Mouse (Mus musculus): ENCODE data around the gene Cog1. TPM values are rescaled to one million over a fixed set of nuclear protein-coding genes. Genes with fewer than 3 reads are reported as not detected.

Gene Cog1
- 33.9 and 36.8 TPM in 2 replicates for polyA plus RNA-seq (2015; fragmentation: Nextera tagmentation; extraction: Ambion mirVana)

- peaks cover 23% of the 10 kb centered on the region for H3K4me1 ChIP-seq (replicated peaks)
- no peaks in the 10 kb centered on the region for H3K9me3 ChIP-seq
- H3K9ac ChIP-seq: peak within 1 kb of the TSS; percentile 94
- no peaks in the 10 kb centered on the region for H3K27me3 ChIP-seq
- H3K4me3 ChIP-seq: peak within 1 kb of the TSS; percentile 93
- peak within 1 kb of the TSS; percentile 67 for H3K4me2 ChIP-seq
- WGBS: 43% methylated on average over 26 of the region's 26 CpGs
- ATAC-seq (ENCODE audit: low read depth): no peak
- H3K36me3 ChIP-seq: peaks cover 22% of the 10 kb centered on the region
- peak within 1 kb of the TSS; percentile 93 for H3K27ac ChIP-seq (replicated peaks)
Observed at GRCm38 (mm10) chr11:113648690-113649352, at the start of gene Cog1. Gene Cog1, plus strand, starts transcription at chr11:113649169.

- Histone ChIP-seq H3K36me3 (no peaks in the 10 kb centered on the region), H3K4me1 (replicated peaks) (peaks cover 24% of the 10 kb centered on the region), H3K27ac (replicated peaks) (peak overlapping the region; percentile 67), H3K9me3 (no peaks in the 10 kb centered on the region), H3K27me3 (no peaks in the 10 kb centered on the region), H3K4me2 (no peak overlapping the region), H3K4me3 (no peak overlapping the region), H3K9ac (no peak overlapping the region)
- 68% methylated on average over 18 of the region's 18 CpGs for WGBS
- no peak for ATAC-seq (ENCODE audit: low read depth)
Observed at GRCm38 (mm10) chr11:113600526-113601245, 48.3 kb upstream of the Cog1 start.

DNA sequence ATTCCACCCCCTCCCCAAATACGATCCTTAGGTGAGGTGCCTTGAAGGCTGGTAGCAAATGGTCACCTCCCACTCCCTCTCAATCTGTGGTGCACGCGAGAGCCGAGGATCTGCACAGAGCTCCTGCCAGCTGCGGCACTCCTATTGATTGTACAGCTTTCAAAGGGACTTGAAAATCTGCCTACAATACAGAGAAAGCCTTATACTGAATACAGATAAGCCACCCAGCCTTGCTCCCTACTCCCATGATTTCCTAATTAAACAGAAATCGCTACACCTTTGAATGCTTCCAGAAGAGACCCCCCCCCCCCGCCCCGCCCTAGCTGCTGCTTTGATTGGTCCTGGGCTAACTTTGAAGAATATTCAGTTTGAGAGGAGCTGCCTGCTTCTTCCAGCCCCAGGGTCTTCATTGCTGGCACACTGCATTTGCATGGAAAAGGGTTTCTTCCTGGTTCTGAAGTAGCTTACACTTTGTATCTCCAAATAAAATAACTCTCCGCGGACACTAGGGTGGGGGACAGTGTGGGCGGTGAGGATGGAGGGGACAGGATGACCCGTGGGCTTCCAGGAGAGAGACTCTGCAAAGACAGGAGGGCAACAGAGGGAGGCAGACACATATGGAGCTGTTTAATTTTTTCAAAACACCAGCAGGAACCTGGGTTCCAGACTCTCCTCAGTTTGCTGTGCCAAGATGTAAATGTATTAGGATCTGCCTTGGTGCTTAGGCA is 47.2 kb upstream of the Cog1 start:
- H3K27me3 ChIP-seq: no peaks in the 10 kb centered on the region
- no peak overlapping the region for H3K4me3 ChIP-seq
- 44% methylated on average over 12 of the region's 12 CpGs for WGBS
- ATAC-seq (ENCODE audit: low read depth): no peak; the same call in 1 of the 2 replicates
- no peaks in the 10 kb centered on the region for H3K9me3 ChIP-seq
- H3K36me3 ChIP-seq: no peaks in the 10 kb centered on the region
- peaks cover 24% of the 10 kb centered on the region for H3K4me1 ChIP-seq (replicated peaks)
- H3K9ac ChIP-seq: no peak overlapping the region
- H3K27ac ChIP-seq (replicated peaks): peak overlapping the region; percentile 67
- H3K4me2 ChIP-seq: no peak overlapping the region

- ATAC-seq (ENCODE audit: low read depth): no peak
Observed at GRCm38 (mm10) chr11:113607556-113607955, 41.4 kb upstream of the Cog1 start.

GRCm38 (mm10) chr11:113609581-113609980 is 39.4 kb upstream of the Cog1 start:
- Histone ChIP-seq H3K4me2 (no peak overlapping the region), H3K27ac (replicated peaks) (no peak overlapping the region), H3K4me1 (replicated peaks) (peaks cover 15% of the 10 kb centered on the region), H3K9ac (no peak overlapping the region), H3K4me3 (no peak overlapping the region), H3K27me3 (no peaks in the 10 kb centered on the region), H3K9me3 (no peaks in the 10 kb centered on the region), H3K36me3 (no peaks in the 10 kb centered on the region)
- WGBS: 78% methylated on average over 5 of the region's 5 CpGs
- ATAC-seq (ENCODE audit: low read depth): no peak

More at GRCm38 (mm10) chr11:113607556-113607955, 41.4 kb upstream of the Cog1 start:
- Histone ChIP-seq H3K4me2 (no peak overlapping the region), H3K4me1 (replicated peaks) (peaks cover 16% of the 10 kb centered on the region), H3K9me3 (no peaks in the 10 kb centered on the region), H3K9ac (no peak overlapping the region), H3K36me3 (no peaks in the 10 kb centered on the region), H3K27me3 (no peaks in the 10 kb centered on the region), H3K4me3 (no peak overlapping the region), H3K27ac (replicated peaks) (no peak overlapping the region)
- 94% methylated on average over 12 of the region's 12 CpGs for WGBS

DNA sequence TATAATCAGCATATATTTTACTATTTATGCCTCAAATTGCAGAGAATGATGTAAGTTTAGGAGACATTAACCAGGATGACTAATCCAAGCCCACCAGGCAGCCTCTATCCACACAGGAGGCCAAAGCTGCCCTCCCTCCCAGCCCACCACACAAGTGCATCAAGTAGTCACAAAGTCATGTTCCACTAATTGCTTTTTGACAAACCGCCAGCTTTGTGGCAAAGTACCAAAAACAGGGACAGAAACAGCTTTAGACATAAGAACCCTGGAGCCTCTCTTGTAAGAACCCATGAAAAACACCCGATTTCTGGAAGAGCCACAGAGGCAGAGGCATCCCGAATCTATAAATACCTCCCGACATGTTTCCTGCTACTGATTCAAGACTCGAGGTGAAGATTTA is 38.7 kb upstream of the Cog1 start:
- Histone ChIP-seq H3K4me2 (no peak overlapping the region), H3K36me3 (no peaks in the 10 kb centered on the region), H3K4me3 (no peak overlapping the region), H3K4me1 (replicated peaks) (peaks cover 15% of the 10 kb centered on the region), H3K27ac (replicated peaks) (no peak overlapping the region), H3K27me3 (no peaks in the 10 kb centered on the region), H3K9me3 (no peaks in the 10 kb centered on the region), H3K9ac (no peak overlapping the region)
- WGBS: 51% methylated on average over 5 of the region's 5 CpGs
- no peak for ATAC-seq (ENCODE audit: low read depth)

DNA sequence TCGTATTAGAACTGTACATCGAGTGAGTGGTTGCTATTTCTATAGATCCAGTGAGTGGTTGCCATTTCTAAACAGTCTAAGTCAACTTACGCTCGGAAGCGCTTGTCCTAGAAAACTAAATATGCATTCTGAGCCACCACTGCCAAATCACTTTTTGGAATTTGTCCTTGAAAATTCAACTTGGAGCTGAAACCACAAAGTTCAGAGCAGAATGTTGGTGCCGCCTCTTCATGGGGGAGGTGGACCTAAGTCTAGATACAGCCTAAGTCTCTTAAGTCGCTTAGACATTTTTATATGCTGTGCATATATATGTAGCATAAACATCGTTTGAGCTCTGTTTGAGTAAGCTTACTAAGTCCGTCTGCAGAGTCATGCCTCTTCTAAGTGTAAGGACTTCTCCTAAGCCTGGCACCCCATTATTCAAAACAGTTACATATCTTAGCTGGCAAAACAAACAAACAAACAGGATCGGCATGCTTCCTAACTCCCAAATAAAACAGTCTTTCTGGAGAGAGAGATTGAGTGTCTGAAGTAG is 37.8 kb upstream of the Cog1 start:
- Histone ChIP-seq H3K36me3 (no peaks in the 10 kb centered on the region), H3K27me3 (no peaks in the 10 kb centered on the region), H3K9ac (no peak overlapping the region), H3K4me1 (replicated peaks) (peaks cover 15% of the 10 kb centered on the region), H3K4me2 (no peak overlapping the region), H3K27ac (replicated peaks) (peak overlapping the region; percentile 77), H3K9me3 (no peaks in the 10 kb centered on the region), H3K4me3 (no peak overlapping the region)
- 84% methylated on average over 10 of the region's 10 CpGs for WGBS
- no peak for ATAC-seq (ENCODE audit: low read depth)

DNA sequence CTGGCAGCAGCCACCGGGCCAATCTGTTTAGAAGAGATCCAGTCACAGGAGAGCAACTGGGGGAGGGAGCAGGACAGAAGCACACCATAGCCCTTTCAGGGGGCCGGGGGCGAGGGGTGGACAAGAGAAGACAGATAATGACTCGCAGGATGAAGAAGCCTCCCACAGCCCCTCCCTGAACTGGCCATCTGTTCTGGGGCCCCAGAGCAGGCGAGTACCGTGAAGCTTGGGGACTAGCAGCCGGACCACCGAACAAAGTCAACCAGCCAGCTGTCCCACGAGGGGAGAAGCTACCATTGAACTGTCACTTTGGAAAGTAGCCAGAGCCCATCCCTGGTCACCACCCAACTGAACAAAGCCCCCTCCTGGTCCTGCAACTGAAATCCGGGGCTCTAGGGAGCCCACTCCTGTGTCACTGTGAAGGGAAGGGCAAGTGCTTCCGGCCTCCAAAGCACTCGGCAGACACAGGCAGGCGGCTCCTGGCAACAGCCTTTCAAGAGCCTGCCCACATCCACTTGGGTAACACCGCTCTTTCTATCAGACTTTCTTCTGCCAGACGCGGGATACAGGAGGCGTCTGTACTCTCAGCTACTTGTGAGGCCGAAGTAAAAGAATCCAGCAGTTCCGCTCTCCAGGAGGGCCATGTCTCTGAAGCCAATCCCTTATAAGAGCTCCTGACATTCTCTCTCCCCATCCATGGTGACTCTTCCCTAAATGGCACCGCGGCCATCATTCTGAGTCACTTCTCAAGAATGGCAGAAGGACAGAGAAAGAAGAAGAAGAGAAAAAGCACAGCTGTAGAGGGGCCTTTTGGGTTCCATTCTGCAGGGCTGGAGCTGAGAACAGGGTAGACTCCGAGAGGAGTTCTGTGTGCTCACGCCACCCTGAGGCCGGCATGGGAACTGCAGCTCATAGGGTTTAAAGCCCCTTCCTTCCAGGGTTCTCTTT is 37.0 kb upstream of the Cog1 start:
- H3K9ac ChIP-seq: peak overlapping the region; percentile 2; the same call in 1 of the 2 replicates
- peak; percentile 88 for ATAC-seq (ENCODE audit: low read depth)

GRCm38 (mm10) chr11:113614476-113614875 is 34.5 kb upstream of the Cog1 start:
- peaks cover 36% of the 10 kb centered on the region for H3K4me1 ChIP-seq (replicated peaks)
- H3K4me3 ChIP-seq: no peak overlapping the region
- H3K9me3 ChIP-seq: no peaks in the 10 kb centered on the region
- 88% methylated on average over 6 of the region's 6 CpGs for WGBS
- H3K36me3 ChIP-seq: no peaks in the 10 kb centered on the region
- no peak overlapping the region for H3K27ac ChIP-seq (replicated peaks)
- peaks cover 10% of the 10 kb centered on the region for H3K27me3 ChIP-seq
- no peak for ATAC-seq (ENCODE audit: low read depth)
- H3K4me2 ChIP-seq: no peak overlapping the region
- H3K9ac ChIP-seq: no peak overlapping the region

More for the DNA sequence above, 37.0 kb upstream of the Cog1 start:
- 9% methylated on average over 24 of the region's 24 CpGs for WGBS
- no peaks in the 10 kb centered on the region for H3K9me3 ChIP-seq
- peaks cover 15% of the 10 kb centered on the region for H3K4me1 ChIP-seq (replicated peaks)
- H3K36me3 ChIP-seq: no peaks in the 10 kb centered on the region
- H3K27ac ChIP-seq (replicated peaks): peak overlapping the region; percentile 77
- no peaks in the 10 kb centered on the region for H3K27me3 ChIP-seq
- peak overlapping the region; percentile 27 for H3K4me2 ChIP-seq
- no peak overlapping the region for H3K4me3 ChIP-seq

DNA sequence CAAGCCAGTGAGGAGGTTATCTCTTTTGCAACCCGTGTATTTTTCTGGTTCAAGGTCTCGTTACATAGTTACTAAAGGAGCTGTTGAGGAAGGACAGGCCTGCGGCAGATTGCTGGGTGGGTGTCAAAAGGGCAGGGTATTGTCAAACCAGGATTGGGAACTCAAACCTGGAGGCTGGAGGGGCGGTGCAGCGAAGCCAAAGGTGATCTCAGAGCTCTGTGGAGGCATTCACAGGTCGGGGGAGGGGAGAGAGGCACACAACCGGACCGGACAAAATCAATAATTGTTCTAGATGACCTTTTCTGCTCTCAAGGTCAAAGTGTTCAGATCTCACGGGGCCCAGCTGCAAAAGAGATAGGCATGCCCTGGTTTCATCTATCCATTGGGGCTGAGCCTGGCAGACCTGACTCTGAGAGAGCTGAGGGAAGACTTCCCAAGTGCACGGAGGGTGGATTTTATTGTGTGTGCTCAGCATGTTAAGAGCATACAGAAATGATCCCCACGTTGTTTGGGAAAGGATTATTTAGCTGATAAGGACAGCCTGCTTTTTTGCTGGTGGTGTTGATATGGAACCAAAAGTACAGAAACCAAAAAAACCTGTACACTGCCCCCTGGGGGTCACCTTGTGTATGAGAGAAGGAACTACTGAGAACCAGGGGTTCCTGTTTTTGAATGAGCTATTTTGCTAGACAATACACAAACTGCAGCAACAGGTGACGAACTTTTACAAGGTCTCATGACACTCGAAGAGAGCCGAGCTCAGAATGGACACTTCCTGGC is 31.6 kb upstream of the Cog1 start:
- H3K9ac ChIP-seq: no peak overlapping the region
- no peak for ATAC-seq (ENCODE audit: low read depth)
- no peaks in the 10 kb centered on the region for H3K9me3 ChIP-seq
- no peak overlapping the region for H3K27ac ChIP-seq (replicated peaks)
- H3K4me3 ChIP-seq: no peak overlapping the region
- WGBS: 43% methylated on average over 14 of the region's 14 CpGs
- H3K27me3 ChIP-seq: peaks cover 25% of the 10 kb centered on the region
- peaks cover 46% of the 10 kb centered on the region for H3K4me1 ChIP-seq (replicated peaks)
- no peak overlapping the region for H3K4me2 ChIP-seq
- no peaks in the 10 kb centered on the region for H3K36me3 ChIP-seq

GRCm38 (mm10) chr11:113618303-113618671 is 30.7 kb upstream of the Cog1 start:
- Histone ChIP-seq H3K9ac (peak overlapping the region; percentile 80), H3K27me3 (peaks cover 25% of the 10 kb centered on the region), H3K9me3 (no peaks in the 10 kb centered on the region), H3K4me1 (replicated peaks) (peaks cover 45% of the 10 kb centered on the region), H3K4me2 (peak overlapping the region; percentile 98), H3K36me3 (no peaks in the 10 kb centered on the region), H3K27ac (replicated peaks) (no peak overlapping the region), H3K4me3 (peak overlapping the region; percentile 61)
- ATAC-seq (ENCODE audit: low read depth): no peak
- WGBS: 19% methylated on average over 4 of the region's 4 CpGs

Measured in neural tube, embryonic 13.5 days (tissue).